Comparison of ENCODE assay signal across 17 mouse cellular contexts in the genomic region with DNA sequence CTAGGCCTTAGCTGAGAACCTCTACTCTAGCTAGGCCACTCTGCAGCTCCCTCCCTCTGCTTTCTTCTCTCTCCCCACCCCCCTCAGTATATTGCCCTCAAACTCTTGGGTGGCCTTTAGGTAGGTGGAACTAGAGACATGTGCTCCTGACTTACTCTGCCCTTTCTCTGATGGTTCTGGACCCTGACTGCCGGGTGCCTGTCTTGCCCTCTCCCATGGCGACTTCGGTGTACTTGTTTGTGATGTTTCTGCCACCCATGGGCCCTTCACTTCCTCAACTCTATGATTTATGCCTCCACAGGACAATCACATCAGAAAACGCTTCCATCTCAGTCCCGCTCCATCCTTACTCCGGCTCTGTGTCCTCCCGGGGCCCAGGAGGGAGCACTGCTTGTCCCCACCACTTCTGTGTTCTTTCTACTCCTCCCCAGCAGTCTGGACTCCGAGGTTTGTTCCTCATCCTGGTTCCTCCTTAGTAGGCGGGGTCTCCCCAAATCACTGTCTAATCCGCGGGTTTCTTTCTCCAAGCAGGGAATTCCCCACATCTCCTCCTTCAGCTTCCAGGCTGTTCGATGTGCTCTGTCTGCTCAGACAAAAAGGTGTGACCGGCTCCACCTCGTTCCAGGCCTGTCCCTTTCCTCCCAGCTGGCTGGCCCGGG. TPM values are rescaled to one million over a fixed set of nuclear protein-coding genes. Genes with fewer than 3 reads are reported as not detected.
DNase-seq lines count a peak whose midpoint lies in the region; ATAC-seq and TF ChIP-seq lines count a peak whose summit lies in the region.
"Had no signal": no experiment of that assay in that cellular context is flagged by ENCODE, and none has a peak within 500 bp of the region (broad histone marks: within the 10 kb centered on the region; RNA-seq: fewer than 3 reads in every experiment).

No protein-coding gene starts in this region.

- H3K9me3 ChIP-seq in liver, postnatal 0 days (ENCODE audit: low read length), result no peaks in the 10 kb centered on the region
- H3K9me3 ChIP-seq: heart, embryonic 15.5 days; liver, embryonic 13.5 days; midbrain, embryonic 10.5 days had no signal

- no peak for TF ChIP-seq CTCF in liver, adult 2 months (IDR thresholded peaks at IDR 0.05; ENCODE audit: low read depth, low read length)
- no peak for TF ChIP-seq CTCF in liver, postnatal 0 days (IDR thresholded peaks at IDR 0.05; ENCODE audit: low read depth)
- TF ChIP-seq CTCF in small intestine, adult 2 months (IDR thresholded peaks at IDR 0.05; ENCODE audit: extremely low read depth, insufficient read length, insufficient replicate concordance, low read depth, low read length), result no peak

- TF ChIP-seq POLR2A in liver, adult 2 months (IDR thresholded peaks at IDR 0.05; ENCODE audit: extremely low read depth, insufficient read depth, low read length), result no peak
- no peak for TF ChIP-seq POLR2A in small intestine, adult 2 months (IDR thresholded peaks at IDR 0.05; ENCODE audit: low read depth, low read length)

- no peak for TF ChIP-seq EP300 in liver, postnatal 0 days (IDR thresholded peaks at IDR 0.05; ENCODE audit: low read depth)

- H3K79me2 ChIP-seq in liver, adult 2 months (ENCODE audit: control insufficient read depth, insufficient read depth, low read length), result no peaks in the 10 kb centered on the region

- H3K27ac ChIP-seq in liver, adult 2 months (replicated peaks; ENCODE audit: insufficient read depth, low read depth, low read length), result 0 out of 2 replicates have a peak overlapping the region, but pooled peaks have one; percentile 45
- no peak overlapping the region for H3K27ac ChIP-seq in liver, postnatal 0 days (ENCODE audit: low read depth)
- H3K27ac ChIP-seq in small intestine, adult 2 months (ENCODE audit: insufficient read depth, low read depth, low read length), result no peak overlapping the region
- H3K27ac ChIP-seq: heart, embryonic 15.5 days; hindbrain, postnatal 0 days; liver, embryonic 13.5 days; midbrain, embryonic 10.5 days had no signal

- peak overlapping the region; percentile 47; the same call in 1 of the 2 replicates for H3K4me3 ChIP-seq in liver, adult 2 months (ENCODE audit: insufficient read depth, low read depth, low read length)
- no peak overlapping the region for H3K4me3 ChIP-seq in liver, postnatal 0 days (ENCODE audit: low read depth, low read length)
- H3K4me3 ChIP-seq in small intestine, adult 2 months (ENCODE audit: low read depth, low read length), result peak overlapping the region; percentile 9
- H3K4me3 ChIP-seq: heart, embryonic 15.5 days; liver, embryonic 13.5 days; midbrain, embryonic 10.5 days had no signal

- no peak; the same call in 1 of the 2 replicates for ATAC-seq in liver, postnatal 0 days
- peak; percentile 62 for ATAC-seq in granulocyte monocyte progenitor cell, adult 5-6 weeks (replicated peaks; ENCODE audit: poor library complexity, severe bottlenecking)
- ATAC-seq in inflammation-experienced regulatory T-cells, adult 6 months, result no peak
- ATAC-seq: forebrain, embryonic 14.5 days; hindbrain, postnatal 0 days; Patski had no signal

- H3K36me3 ChIP-seq in liver, adult 2 months (ENCODE audit: control insufficient read depth, insufficient read depth, low read length), result no peaks in the 10 kb centered on the region
- H3K36me3 ChIP-seq in liver, postnatal 0 days (replicated peaks; ENCODE audit: insufficient read depth, low read length), result no peaks in the 10 kb centered on the region
- H3K36me3 ChIP-seq in small intestine, adult 2 months (ENCODE audit: control insufficient read depth, insufficient read depth, low read length), result no peaks in the 10 kb centered on the region
- H3K36me3 ChIP-seq: heart, embryonic 15.5 days; liver, embryonic 13.5 days; midbrain, embryonic 10.5 days had no signal

- DNase-seq in gastrocnemius, postnatal 14 days, result peak; percentile 16
- no peak for DNase-seq in gastrocnemius, postnatal 4 days (ENCODE audit: low spot score in 2 of 2)
- DNase-seq in liver, adult 2 months (ENCODE audit: extremely low read depth, low read depth, low spot score), result peak; percentile 33
- DNase-seq in liver, postnatal 0 days, result no peak
- no peak for DNase-seq in embryo, embryonic 10 days (ENCODE audit: low spot score)
- DNase-seq: adrenal gland, postnatal 25 days; cerebellum, adult 2 months; liver, embryonic 13.5 days; thymus, postnatal 4 days had no signal

- H3K27me3 ChIP-seq in liver, adult 2 months (ENCODE audit: control insufficient read depth, insufficient read depth, low read length), result no peaks in the 10 kb centered on the region
- H3K27me3 ChIP-seq in liver, postnatal 0 days (ENCODE audit: insufficient read depth, low read length), result no peaks in the 10 kb centered on the region
- no peaks in the 10 kb centered on the region for H3K27me3 ChIP-seq in small intestine, adult 2 months (ENCODE audit: control insufficient read depth, insufficient read depth, low read length)
- H3K27me3 ChIP-seq: heart, embryonic 15.5 days; liver, embryonic 13.5 days; Patski had no signal

- no peak overlapping the region for H3K4me2 ChIP-seq in liver, postnatal 0 days (ENCODE audit: low read depth, low read length)
- H3K4me2 ChIP-seq: heart, embryonic 15.5 days; liver, embryonic 13.5 days had no signal

- H3K9ac ChIP-seq in liver, adult 2 months (ENCODE audit: low read depth, low read length), result peak overlapping the region; percentile 42; the same call in 1 of the 2 replicates
- no peak overlapping the region for H3K9ac ChIP-seq in liver, postnatal 0 days (replicated peaks)
- H3K9ac ChIP-seq: heart, embryonic 15.5 days; liver, embryonic 13.5 days had no signal

- H3K4me1 ChIP-seq in liver, adult 2 months (ENCODE audit: control insufficient read depth, insufficient read depth, low read length), result no peaks in the 10 kb centered on the region
- H3K4me1 ChIP-seq in liver, postnatal 0 days (ENCODE audit: insufficient read depth), result no peaks in the 10 kb centered on the region
- H3K4me1 ChIP-seq in small intestine, adult 2 months (ENCODE audit: control insufficient read depth, insufficient read depth, insufficient read length, low read length), result peaks cover 11% of the 10 kb centered on the region; the same call in 1 of the 2 replicates
- H3K4me1 ChIP-seq: midbrain, embryonic 10.5 days had no signal

- intact Hi-C loops in gastrocnemius, postnatal 14 days (cut with DNase I; ENCODE audit: low total_unique reads), result loop anchor here (5.0 kb wide), 1 partner anchor 103 kb away; no protein-coding TSS in a partner anchor

- WGBS in liver, adult 2 months, result 80% methylated on average over 15 of the region's 15 CpGs
- WGBS in liver, postnatal 0 days (ENCODE audit: insufficient replicate concordance), result 67% methylated on average over 15 of the region's 15 CpGs
- WGBS in small intestine, adult 2 months, result 44% methylated on average over 15 of the region's 15 CpGs

RNA-seq across cellular contexts. Expression of gene Zscan2, which starts 15.0 kb away (rescaled TPM):
- 1 to 10 TPM; 1.5 to 2.8 TPM for total RNA-seq in gastrocnemius, postnatal 14 days (2021)
- 1 to 10 TPM; 5.5 TPM for total RNA-seq in gastrocnemius, postnatal 4 days (2021)
- total RNA-seq in liver, adult 2 months (2014; rRNA removed), result 3.0 and 4.6 TPM in 2 replicates
- 1.6 and 2.7 TPM in 2 replicates for polyA plus RNA-seq in liver, adult 2 months (2012; rRNA removed)
- 0.43 and 0.47 TPM in 2 replicates for polyA plus RNA-seq in liver, postnatal 0 days (2015; fragmentation: Nextera tagmentation; extraction: Ambion mirVana)
- 5.5 and 6.4 TPM in 2 replicates for total RNA-seq in granulocyte monocyte progenitor cell, adult 5-6 weeks (2014; fragmentation: Nextera tagmentation)
- total RNA-seq in granulocyte monocyte progenitor cell, adult 5-6 weeks (2017), result 5.6 and 6.9 TPM in 2 replicates
- 1.3 and 1.8 TPM in 2 replicates for polyA plus RNA-seq in small intestine, adult 2 months (2012; rRNA removed)
- polyA plus RNA-seq in inflammation-experienced regulatory T-cells, adult 6 months (2017; shearing (Covaris generic)), result 1 to 10 TPM; 2.4 to 3.1 (median 2.6) TPM

RNA-seq across cellular contexts. Expression of gene Iqgap1, which starts 20.0 kb away (rescaled TPM):
- total RNA-seq in gastrocnemius, postnatal 14 days (2021), result 10 to 100 TPM; 28.9 to 36.1 TPM
- total RNA-seq in gastrocnemius, postnatal 4 days (2021), result 10 to 100 TPM; 80.1 to 83.1 TPM
- 7.8 and 9.2 TPM in 2 replicates for total RNA-seq in liver, adult 2 months (2014; rRNA removed)
- 2.6 and 2.8 TPM in 2 replicates for polyA plus RNA-seq in liver, adult 2 months (2012; rRNA removed)
- 10.8 and 13.6 TPM in 2 replicates for polyA plus RNA-seq in liver, postnatal 0 days (2015; fragmentation: Nextera tagmentation; extraction: Ambion mirVana)
- total RNA-seq in granulocyte monocyte progenitor cell, adult 5-6 weeks (2014; fragmentation: Nextera tagmentation), result 89.6 and 92.9 TPM in 2 replicates
- total RNA-seq in granulocyte monocyte progenitor cell, adult 5-6 weeks (2017), result 85.5 and 95.4 TPM in 2 replicates
- 16.5 and 28.9 TPM in 2 replicates for polyA plus RNA-seq in small intestine, adult 2 months (2012; rRNA removed)
- polyA plus RNA-seq in inflammation-experienced regulatory T-cells, adult 6 months (2017; shearing (Covaris generic)), result 100 to 1,000 TPM; 197 to 297 (median 271) TPM

RNA-seq across cellular contexts. Expression of gene Wdr73, which starts 55.3 kb away (rescaled TPM):
- 1 to 10 TPM; 3.7 to 4.1 TPM for total RNA-seq in gastrocnemius, postnatal 14 days (2021)
- 1 to 10 TPM; 9.1 to 9.5 TPM for total RNA-seq in gastrocnemius, postnatal 4 days (2021)
- total RNA-seq in liver, adult 2 months (2014; rRNA removed), result 10.2 and 11.7 TPM in 2 replicates
- polyA plus RNA-seq in liver, adult 2 months (2012; rRNA removed), result 13.0 and 13.3 TPM in 2 replicates
- 10.1 and 13.6 TPM in 2 replicates for polyA plus RNA-seq in liver, postnatal 0 days (2015; fragmentation: Nextera tagmentation; extraction: Ambion mirVana)
- total RNA-seq in granulocyte monocyte progenitor cell, adult 5-6 weeks (2014; fragmentation: Nextera tagmentation), result 23.6 and 33.8 TPM in 2 replicates
- 27.2 and 31.5 TPM in 2 replicates for total RNA-seq in granulocyte monocyte progenitor cell, adult 5-6 weeks (2017)
- polyA plus RNA-seq in small intestine, adult 2 months (2012; rRNA removed), result 5.5 and 6.2 TPM in 2 replicates
- 10 to 100 TPM; 18.5 to 29.9 (median 29.1) TPM for polyA plus RNA-seq in inflammation-experienced regulatory T-cells, adult 6 months (2017; shearing (Covaris generic))

RNA-seq across cellular contexts. Expression of gene Nmb, which starts 59.1 kb away (rescaled TPM):
- total RNA-seq in gastrocnemius, postnatal 14 days (2021), result 1 to 10 TPM; 1.7 to 4.5 TPM
- total RNA-seq in gastrocnemius, postnatal 4 days (2021), result 1 to 10 TPM; 2.5 to 4.9 TPM
- 0.65 and 0.67 TPM in 2 replicates for total RNA-seq in liver, adult 2 months (2014; rRNA removed)
- polyA plus RNA-seq in liver, adult 2 months (2012; rRNA removed), result 1.7 TPM in 1 of 2 replicates, not detected in the other
- 1.4 and 1.7 TPM in 2 replicates for polyA plus RNA-seq in liver, postnatal 0 days (2015; fragmentation: Nextera tagmentation; extraction: Ambion mirVana)
- 5.0 TPM in 1 of 2 replicates, not detected in the other for total RNA-seq in granulocyte monocyte progenitor cell, adult 5-6 weeks (2014; fragmentation: Nextera tagmentation)
- 1.4 TPM in 1 of 2 replicates, not detected in the other for total RNA-seq in granulocyte monocyte progenitor cell, adult 5-6 weeks (2017)
- polyA plus RNA-seq in small intestine, adult 2 months (2012; rRNA removed), result 2.0 and 2.3 TPM in 2 replicates
- polyA plus RNA-seq in inflammation-experienced regulatory T-cells, adult 6 months (2017; shearing (Covaris generic)), result 10 to 100 TPM; 70.6 to 79.3 (median 79.1) TPM

Comparison
In these comparisons a context has a peak if more than half of its experiments do, and no peak if none do; other contexts are left out.
1. DNase-seq: peak in gastrocnemius, postnatal 14 days (single experiment) and liver, adult 2 months (single experiment); none in gastrocnemius, postnatal 4 days (0 of 2), liver, postnatal 0 days (single experiment) and embryo, embryonic 10 days (single experiment).